Mouse (Mus musculus) hindbrain, embryonic 12.5 days (tissue): ENCODE measurements at regions not wholly inside any gene's neighbourhood (a gene's known extent, or its start where the extent isn't known, plus 50 kb on each side); places are given as distances from the start of the nearest gene placed in this dataset.

Source experiments
- ATAC-seq: fragments of 200-750 bp; cut with Nextera tagmentation; 2 replicates; pipeline ENCODE4 v1.8.0; 2017; ENCODE audit warnings: moderate TSS enrichment; ENCODE audit not compliant: low FRiP score
- H3K27ac ChIP-seq: fragments of 300-500 bp; sonication (generic); 2 replicates; pipeline ENCODE4 v1.5.1; 2016; ENCODE audit warnings: mild to moderate bottlenecking
- H3K27me3 ChIP-seq: fragments of 300-500 bp; sonication (generic); 2 replicates; pipeline ENCODE4 v1.6.1; 2016; ENCODE audit warnings: mild to moderate bottlenecking
- H3K36me3 ChIP-seq: fragments of 300-500 bp; sonication (generic); 2 replicates; pipeline ENCODE4 v1.6.1; 2016; ENCODE audit warnings: mild to moderate bottlenecking
- H3K4me1 ChIP-seq: fragments of 300-500 bp; sonication (generic); 2 replicates; pipeline ENCODE4 v1.6.1; 2016
- H3K4me2 ChIP-seq: fragments of 300-500 bp; sonication (generic); replicated peaks from 2 replicates; pipeline ENCODE4 v1.6.1; 2016; ENCODE audit warnings: mild to moderate bottlenecking
- H3K4me3 ChIP-seq: fragments of 300-500 bp; sonication (generic); 2 replicates; pipeline ENCODE4 v1.5.1; 2016; ENCODE audit warnings: mild to moderate bottlenecking
- H3K9ac ChIP-seq: fragments of 300-500 bp; sonication (generic); 2 replicates; pipeline ENCODE4 v1.6.1; 2016; ENCODE audit warnings: mild to moderate bottlenecking, moderate library complexity
- H3K9me3 ChIP-seq: fragments of 300-500 bp; sonication (generic); replicated peaks from 2 replicates; pipeline ENCODE4 v1.6.1; 2016; ENCODE audit warnings: mild to moderate bottlenecking
- WGBS: fragments of 180-500 bp; shearing (Covaris S2); methylation state at CpG from one replicate; pipeline ENCODE4 v1.1.7; 2016; 5-methylcytosine and 5-hydroxymethylcytosine counted together

- no peak for ATAC-seq
- Histone ChIP-seq H3K36me3 (no peaks in the 10 kb centered on the region), H3K4me3 (no peak overlapping the region), H3K27ac (no peak overlapping the region), H3K9ac (no peak overlapping the region), H3K4me1 (peaks cover 13% of the 10 kb centered on the region), H3K9me3 (no peaks in the 10 kb centered on the region), H3K27me3 (no peaks in the 10 kb centered on the region), H3K4me2 (no peak overlapping the region)
- 72% methylated on average over 5 of the region's 5 CpGs for whole genome bisulfite sequencing
Measured at GRCm38 (mm10) chr3:131056893-131057660, 53.2 kb upstream of the Lef1 start.

GRCm38 (mm10) chr3:131054241-131054972 lies 55.9 kb upstream of the Lef1 start:
- Histone ChIP-seq H3K4me2 (no peak overlapping the region; the same call in 1 of the 2 replicates), H3K27me3 (no peaks in the 10 kb centered on the region)
- 48% methylated on average over 13 of the region's 13 CpGs for WGBS

GRCm38 (mm10) chr3:131047716-131048115 lies 62.6 kb upstream of the Lef1 start:
- Histone ChIP-seq H3K9me3 (0 out of 2 replicates have a peak, but pooled peaks cover 3% of the 10 kb centered on the region), H3K27ac (no peak overlapping the region), H3K4me1 (no peaks in the 10 kb centered on the region), H3K36me3 (no peaks in the 10 kb centered on the region), H3K27me3 (no peaks in the 10 kb centered on the region), H3K4me2 (no peak overlapping the region), H3K9ac (no peak overlapping the region), H3K4me3 (no peak overlapping the region)
- no peak for ATAC-seq
- WGBS = 72% methylated on average over 3 of the region's 3 CpGs

More at GRCm38 (mm10) chr3:131054241-131054972, 55.9 kb upstream of the Lef1 start:
- 0 out of 2 replicates have a peak, but pooled peaks cover 3% of the 10 kb centered on the region for H3K9me3 ChIP-seq
- H3K4me3 ChIP-seq = no peak overlapping the region
- no peak overlapping the region for H3K9ac ChIP-seq
- peak overlapping the region; percentile 55; the same call in 1 of the 2 replicates for H3K27ac ChIP-seq
- ATAC-seq = peak; percentile 82
- no peaks in the 10 kb centered on the region for H3K36me3 ChIP-seq
- H3K4me1 ChIP-seq = peaks cover 13% of the 10 kb centered on the region

- H3K27ac ChIP-seq = no peak overlapping the region
- ATAC-seq = no peak
- WGBS = 84% methylated on average over 5 of the region's 5 CpGs
Measured at GRCm38 (mm10) chr3:131046412-131046811, 63.9 kb upstream of the Lef1 start.

GRCm38 (mm10) chr3:131040214-131040825 lies 70.0 kb upstream of the Lef1 start:
- Histone ChIP-seq H3K4me1 (no peaks in the 10 kb centered on the region), H3K4me2 (no peak overlapping the region), H3K9ac (no peak overlapping the region), H3K4me3 (no peak overlapping the region), H3K27ac (no peak overlapping the region), H3K36me3 (no peaks in the 10 kb centered on the region), H3K9me3 (no peaks in the 10 kb centered on the region), H3K27me3 (no peaks in the 10 kb centered on the region)
- WGBS = 74% methylated on average over 4 of the region's 4 CpGs
- no peak for ATAC-seq

More at GRCm38 (mm10) chr3:131046412-131046811, 63.9 kb upstream of the Lef1 start:
- H3K9me3 ChIP-seq = 0 out of 2 replicates have a peak, but pooled peaks cover 3% of the 10 kb centered on the region
- no peaks in the 10 kb centered on the region for H3K4me1 ChIP-seq
- no peak overlapping the region for H3K9ac ChIP-seq
- H3K4me3 ChIP-seq = no peak overlapping the region
- no peaks in the 10 kb centered on the region for H3K36me3 ChIP-seq
- H3K4me2 ChIP-seq = no peak overlapping the region
- no peaks in the 10 kb centered on the region for H3K27me3 ChIP-seq

- Histone ChIP-seq H3K4me1 (no peaks in the 10 kb centered on the region), H3K27ac (no peak overlapping the region), H3K9ac (no peak overlapping the region), H3K27me3 (no peaks in the 10 kb centered on the region), H3K4me3 (no peak overlapping the region), H3K9me3 (no peaks in the 10 kb centered on the region), H3K36me3 (no peaks in the 10 kb centered on the region), H3K4me2 (no peak overlapping the region)
- 93% methylated on average over 5 of the region's 5 CpGs for WGBS
- ATAC-seq = no peak
Measured at GRCm38 (mm10) chr3:131037095-131037494, 73.2 kb upstream of the Lef1 start.

GRCm38 (mm10) chr3:131034774-131035173 lies 75.5 kb upstream of the Lef1 start:
- Histone ChIP-seq H3K27me3 (no peaks in the 10 kb centered on the region), H3K4me3 (no peak overlapping the region), H3K4me2 (no peak overlapping the region), H3K9me3 (no peaks in the 10 kb centered on the region), H3K36me3 (no peaks in the 10 kb centered on the region), H3K9ac (no peak overlapping the region), H3K4me1 (no peaks in the 10 kb centered on the region), H3K27ac (no peak overlapping the region)
- no peak for ATAC-seq
- WGBS = 58% methylated on average over 5 of the region's 5 CpGs

GRCm38 (mm10) chr3:131026336-131026735 lies 83.9 kb upstream of the Lef1 start:
- no peak overlapping the region for H3K27ac ChIP-seq
- no peaks in the 10 kb centered on the region for H3K27me3 ChIP-seq
- H3K9ac ChIP-seq = no peak overlapping the region
- 91% methylated on average over 7 of the region's 7 CpGs for WGBS
- no peak overlapping the region for H3K4me3 ChIP-seq
- ATAC-seq = no peak
- no peaks in the 10 kb centered on the region for H3K36me3 ChIP-seq
- H3K9me3 ChIP-seq = no peaks in the 10 kb centered on the region
- no peak overlapping the region for H3K4me2 ChIP-seq
- H3K4me1 ChIP-seq = no peaks in the 10 kb centered on the region

- 21% methylated on average over 23 of the region's 23 CpGs for WGBS
- Histone ChIP-seq H3K4me2 (peak overlapping the region; percentile 51), H3K27me3 (no peaks in the 10 kb centered on the region), H3K4me1 (peaks cover 11% of the 10 kb centered on the region), H3K36me3 (no peaks in the 10 kb centered on the region), H3K27ac (peak overlapping the region; percentile 1; the same call in 1 of the 2 replicates), H3K4me3 (peak overlapping the region; percentile 19), H3K9me3 (no peaks in the 10 kb centered on the region), H3K9ac (peak overlapping the region; percentile 39)
- ATAC-seq = peak; percentile 59
Measured at GRCm38 (mm10) chr3:131019163-131019956, 90.9 kb upstream of the Lef1 start.

- Histone ChIP-seq H3K4me3 (no peak overlapping the region), H3K36me3 (no peaks in the 10 kb centered on the region), H3K9me3 (no peaks in the 10 kb centered on the region), H3K27me3 (no peaks in the 10 kb centered on the region), H3K9ac (no peak overlapping the region), H3K4me1 (peaks cover 11% of the 10 kb centered on the region), H3K4me2 (no peak overlapping the region), H3K27ac (no peak overlapping the region)
- 91% methylated on average over 9 of the region's 9 CpGs for WGBS
- no peak for ATAC-seq
Measured at GRCm38 (mm10) chr3:131017899-131018298, 92.4 kb upstream of the Lef1 start.

GRCm38 (mm10) chr3:131016104-131016503 lies 94.2 kb upstream of the Lef1 start:
- H3K4me1 ChIP-seq = peaks cover 11% of the 10 kb centered on the region
- ATAC-seq = no peak
- no peaks in the 10 kb centered on the region for H3K9me3 ChIP-seq
- no peak overlapping the region for H3K27ac ChIP-seq
- 49% methylated on average over 10 of the region's 10 CpGs for WGBS
- H3K4me2 ChIP-seq = no peak overlapping the region
- no peak overlapping the region for H3K9ac ChIP-seq
- no peaks in the 10 kb centered on the region for H3K27me3 ChIP-seq
- no peak overlapping the region for H3K4me3 ChIP-seq
- no peaks in the 10 kb centered on the region for H3K36me3 ChIP-seq
